Mouse (Mus musculus) monocyte, adult 5-6 weeks (primary cell): ENCODE data around the gene Tmem98. TPM values are rescaled to one million over a fixed set of nuclear protein-coding genes. Genes with fewer than 3 reads are reported as not detected.

Experiments used
- ATAC-seq: fragments of 153-309, 156-312 bp; replicated peaks from 2 replicates; pipeline ENCODE4 v1.8.0; 2017; ENCODE audit warnings: mild to moderate bottlenecking; ENCODE audit not compliant: low TSS enrichment, insufficient number of reproducible peaks, severe bottlenecking, poor library complexity, low FRiP score
- total RNA-seq: library from RNA; stranded (forward); fragments of 200-1000, 200-491, 200-594 nt; gene quantifications from 3 replicates; pipeline ENCODE4 v1.2.3, GENCODE M21; 2017

Tmem98 gene
- total RNA-seq, 1 experiment from 2014 or later = not detected

DNA sequence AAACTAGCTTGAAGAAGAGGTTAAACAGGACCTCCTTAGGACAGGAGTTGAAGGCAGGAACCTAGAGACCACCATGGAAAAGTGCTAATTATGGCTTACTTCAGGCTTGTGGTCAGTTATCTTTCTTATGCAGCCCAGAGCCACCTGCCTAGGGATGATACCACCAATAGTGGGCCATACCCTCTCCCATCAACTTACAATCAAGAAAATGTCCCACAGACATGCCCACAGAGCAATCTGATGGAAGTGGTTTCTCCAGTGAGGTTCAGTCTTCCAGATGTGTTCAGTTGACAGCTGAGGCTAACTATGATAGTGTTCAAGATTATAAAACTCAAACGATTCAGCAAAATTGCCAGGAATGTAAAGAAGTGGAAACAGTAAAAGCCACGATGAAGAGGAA is 33.5 kb downstream of the Tmem98 start:
- no peak for ATAC-seq

DNA sequence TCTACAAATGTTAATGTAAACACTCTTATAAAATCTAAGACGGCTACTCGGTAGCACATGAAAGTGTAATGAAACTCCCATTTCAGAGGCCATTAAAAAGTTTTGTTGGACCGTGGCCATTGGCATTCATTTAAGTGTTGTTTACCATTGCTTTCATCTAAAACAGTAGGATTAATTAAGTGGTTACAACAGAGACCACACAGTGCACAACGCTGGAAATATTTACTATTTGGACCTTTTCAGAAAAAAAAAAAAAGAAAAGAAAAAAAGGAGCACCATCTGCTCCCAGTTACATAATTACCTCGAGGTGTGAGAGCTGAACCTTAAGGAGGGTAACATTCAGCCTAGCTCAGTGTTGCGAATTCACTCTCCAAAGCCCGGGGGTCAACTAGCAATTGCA is 35.5 kb downstream of the Tmem98 start:
- ATAC-seq = no peak

- ATAC-seq = no peak
Observed at GRCm38 (mm10) chr11:80846115-80846514, 36.1 kb downstream of the Tmem98 start.

GRCm38 (mm10) chr11:80848131-80848530 is 38.2 kb downstream of the Tmem98 start:
- ATAC-seq = no peak

- no peak for ATAC-seq
Observed at GRCm38 (mm10) chr11:80851859-80852258, 41.9 kb downstream of the Tmem98 start.

GRCm38 (mm10) chr11:80853014-80853413 is 43.0 kb downstream of the Tmem98 start:
- no peak for ATAC-seq

DNA sequence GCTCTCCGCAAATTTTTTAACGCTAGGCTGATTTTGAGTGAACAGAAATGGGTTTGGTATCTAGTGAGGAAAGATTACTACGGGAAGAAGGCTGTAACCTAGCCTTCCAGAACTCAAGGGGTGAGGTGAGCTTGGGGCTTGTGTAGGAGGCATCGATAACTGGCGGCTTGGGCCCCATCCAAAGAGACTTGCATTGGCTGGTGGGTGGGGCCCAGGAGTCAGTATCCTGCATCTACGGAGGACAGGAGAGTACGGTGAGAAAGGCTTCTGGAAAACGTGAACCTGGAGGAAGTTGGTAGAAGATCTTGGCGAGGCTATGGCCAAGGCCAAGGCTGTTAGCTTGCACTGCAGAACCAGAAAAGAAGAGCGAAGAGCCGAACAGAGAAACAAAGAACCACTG is 44.5 kb downstream of the Tmem98 start:
- ATAC-seq = no peak

DNA sequence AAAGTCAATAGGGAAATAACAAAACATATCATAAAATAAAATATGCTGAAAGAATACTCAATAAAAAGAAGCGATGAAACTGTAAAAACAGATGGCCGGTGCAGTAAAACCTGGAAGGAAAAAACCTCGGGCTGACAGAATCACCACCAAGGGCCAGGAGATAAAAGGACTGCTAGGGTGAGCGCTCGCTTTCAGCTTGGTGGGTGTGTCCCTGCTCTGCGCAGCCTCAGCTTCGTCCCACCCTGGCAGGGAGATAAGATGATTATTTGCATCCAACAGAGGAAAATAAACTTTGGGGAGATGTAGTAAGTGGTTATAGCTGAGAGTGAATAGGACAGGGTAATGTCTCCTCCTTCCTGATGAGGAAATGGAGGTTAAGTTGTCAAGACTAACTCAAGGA is 44.9 kb downstream of the Tmem98 start:
- no peak for ATAC-seq

DNA sequence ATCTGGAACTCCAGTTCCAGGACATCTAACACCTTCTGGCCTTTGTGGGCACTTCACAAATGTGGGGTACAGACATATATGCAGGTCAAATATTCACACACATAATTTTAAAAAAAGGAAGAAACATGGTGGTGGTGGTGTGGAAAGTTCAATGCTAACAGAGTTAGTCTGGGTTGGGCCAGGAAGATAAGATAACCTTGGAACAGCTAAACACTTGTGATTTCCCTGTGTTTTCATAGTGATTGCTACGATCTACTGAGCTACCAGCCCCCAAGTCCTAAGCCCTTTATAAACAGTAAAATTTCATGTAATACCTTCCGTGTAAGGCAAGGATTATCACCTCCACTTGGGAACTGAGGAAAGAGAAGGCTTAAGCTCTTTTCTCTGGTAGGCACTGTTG is 46.9 kb downstream of the Tmem98 start:
- no peak for ATAC-seq

DNA sequence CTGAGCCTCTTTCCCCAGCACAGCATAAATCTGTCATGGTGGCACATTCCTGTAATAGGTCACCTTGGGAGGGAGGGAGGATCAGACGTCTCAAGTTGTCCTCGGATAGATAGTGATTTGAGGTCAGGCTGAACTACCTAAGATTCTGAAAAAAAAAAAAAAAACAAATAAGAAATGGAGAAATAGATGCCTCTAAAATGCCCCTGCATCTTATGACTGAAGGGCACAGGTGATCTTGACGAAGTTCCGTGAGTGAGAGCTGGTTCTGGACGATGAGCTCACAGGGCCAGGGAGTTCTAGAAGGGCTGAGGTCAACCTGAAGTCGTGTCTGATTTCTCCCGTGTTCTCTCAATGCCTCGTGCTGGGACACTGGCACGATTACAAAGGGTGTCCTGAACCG is 48.1 kb downstream of the Tmem98 start, which contains the start of gene Spaca3:
Gene Spaca3 (plus strand): TSS at position 301 of the 400 bp plus-strand sequence.
- ATAC-seq = no peak

- no peak for ATAC-seq
Observed at GRCm38 (mm10) chr11:80862941-80863340, 53.0 kb downstream of the Tmem98 start.

DNA sequence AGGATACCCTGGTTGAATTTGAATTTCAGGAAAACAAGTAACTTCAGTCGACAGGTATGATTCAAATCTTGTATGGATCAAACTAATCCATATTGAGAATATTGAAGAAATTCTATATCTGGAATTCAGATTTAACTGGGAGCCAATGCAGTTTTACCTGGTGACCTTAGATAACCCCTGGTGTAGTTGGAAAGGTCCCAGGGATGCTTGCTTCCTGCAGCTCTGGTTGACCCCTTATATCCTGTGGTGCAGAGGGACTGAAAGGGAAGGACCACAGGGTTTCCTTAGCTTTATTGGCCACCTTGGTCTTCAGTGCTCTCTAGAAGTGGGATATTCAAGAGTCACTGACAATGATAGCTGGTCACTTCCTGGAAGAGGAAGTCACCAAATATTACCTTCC is 58.1 kb downstream of the Tmem98 start:
- ATAC-seq = no peak

Other genes starting within 250 kb of the Tmem98 start
- 1.4 to 7.4 TPM (median 4.5 TPM) in 3 replicates for gene Myo1d, start 30.1 kb upstream of the Tmem98 start, total RNA-seq
- not detected in 3 replicates for gene Spaca3, start 48.2 kb downstream of the Tmem98 start, total RNA-seq